Mouse (Mus musculus) forebrain, postnatal 0 days (tissue): ENCODE data around the gene Olfr90. TPM values are rescaled to one million over a fixed set of nuclear protein-coding genes. Genes with fewer than 3 reads are reported as not detected.
A peak's percentile ranks its signal among the peaks of the same experiment; 100 is the strongest.

Source experiments
- ATAC-seq: fragments of 200-750 bp; cut with Nextera tagmentation; 2 replicates; pipeline ENCODE4 v1.8.0; 2017; ENCODE audit warnings: mild to moderate bottlenecking, moderate library complexity
- DNase-seq: peaks from one replicate; pipeline ENCODE4 v3.0.0-alpha.2; 2015
- H3K27ac ChIP-seq: fragments of 300-500 bp; sonication (generic); 2 replicates; pipeline ENCODE4 v1.5.1; 2014; ENCODE audit warnings: low read depth, mild to moderate bottlenecking, antibody characterized with exemption, low read length, moderate library complexity, mixed read lengths
- H3K27me3 ChIP-seq: fragments of 300-500 bp; sonication (generic); 2 replicates; pipeline ENCODE4 v1.6.1; 2014; ENCODE audit warnings: mild to moderate bottlenecking, low read length, mixed read lengths; ENCODE audit not compliant: insufficient read depth
- H3K36me3 ChIP-seq: fragments of 300-500 bp; sonication (generic); 2 replicates; pipeline ENCODE4 v1.6.1; 2014; ENCODE audit warnings: mild to moderate bottlenecking, moderate library complexity; ENCODE audit not compliant: insufficient read depth
- H3K4me1 ChIP-seq: fragments of 300-500 bp; sonication (generic); 2 replicates; pipeline ENCODE4 v1.6.1; 2014; ENCODE audit warnings: antibody characterized with exemption; ENCODE audit not compliant: insufficient read depth
- H3K4me2 ChIP-seq: fragments of 300-500 bp; sonication (generic); 2 replicates; pipeline ENCODE4 v1.6.1; 2014; ENCODE audit warnings: low read depth, mild to moderate bottlenecking, moderate library complexity
- H3K4me3 ChIP-seq: fragments of 300-500 bp; sonication (generic); 2 replicates; pipeline ENCODE4 v1.5.1; 2014; ENCODE audit warnings: low read depth, low read length, mixed read lengths
- H3K9ac ChIP-seq: fragments of 300-500 bp; sonication (generic); 2 replicates; pipeline ENCODE4 v1.6.1; 2014; ENCODE audit warnings: mild to moderate bottlenecking
- H3K9me3 ChIP-seq: fragments of 300-500 bp; sonication (generic); 2 replicates; pipeline ENCODE4 v1.6.1; 2016; ENCODE audit warnings: low read length
- CTCF ChIP-seq: sonication (generic); IDR thresholded peaks from 2 replicates; pipeline ENCODE4 v1.5.1; 2016; ENCODE audit warnings: antibody characterized with exemption, control low read depth, low read depth
- WGBS: fragments of 180-500 bp; shearing (Covaris S2); extraction: QIAGEN DNeasy Blood & Tissue Kit; methylation state at CpG from one replicate; pipeline ENCODE4 v1.1.7; 2014; 5-methylcytosine and 5-hydroxymethylcytosine counted together
- polyA plus RNA-seq: library from polyadenylated mRNA; unstranded; fragments of >200 nt; fragmentation: Nextera tagmentation; extraction: Ambion mirVana; gene quantifications from 2 replicates; pipeline ENCODE4 v1.2.1, GENCODE M21; 2015
- total RNA-seq: library from RNA; depleted of rRNA; stranded (reverse); fragments of >200 nt; gene quantifications from 2 replicates; pipeline ENCODE4 v1.2.3, GENCODE M21; 2014; rRNA removed

The Olfr90 gene
- total and polyA plus RNA-seq, 2 experiments from 2014 or later, result not detected

DNA sequence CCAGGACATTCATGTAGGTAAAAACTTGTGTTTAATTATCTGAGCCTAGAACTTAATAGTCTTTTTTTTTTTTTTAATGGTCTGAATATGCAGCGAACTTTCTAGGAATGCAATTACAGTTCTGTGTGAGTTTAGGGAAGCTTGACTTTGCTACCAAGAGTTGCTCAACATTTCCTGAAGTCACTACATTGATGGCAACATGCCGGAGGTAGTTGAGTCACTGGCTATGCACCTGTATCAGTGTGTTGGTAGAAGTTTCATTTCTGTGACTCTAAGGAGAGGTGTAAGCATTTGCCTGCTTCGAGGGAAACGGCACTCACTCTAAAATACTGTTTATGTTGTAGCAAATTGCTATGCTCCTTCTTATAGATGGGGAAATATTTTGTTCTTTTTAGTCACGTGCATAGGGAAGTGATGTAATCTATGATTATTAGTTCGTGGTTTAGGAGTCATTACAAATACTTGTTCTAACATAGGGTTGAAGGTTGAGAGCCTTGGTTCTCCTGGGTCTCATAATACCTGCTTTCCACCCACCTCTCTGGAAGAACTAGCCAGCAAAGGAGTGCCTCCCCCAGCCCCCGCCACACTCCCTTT is 43.6 kb downstream of the Olfr90 start:
- DNase-seq, result no peak
- no peak for ATAC-seq
- no peaks in the 10 kb centered on the region for H3K9me3 ChIP-seq
- H3K27ac ChIP-seq, result peak overlapping the region; percentile 94
- no peak for TF ChIP-seq CTCF
- no peaks in the 10 kb centered on the region for H3K36me3 ChIP-seq
- peak overlapping the region; percentile 84 for H3K4me2 ChIP-seq
- H3K4me1 ChIP-seq, result 0 out of 2 replicates have a peak, but pooled peaks cover 4% of the 10 kb centered on the region
- H3K27me3 ChIP-seq, result no peaks in the 10 kb centered on the region
- 62% methylated on average over 7 of the region's 7 CpGs for WGBS
- H3K4me3 ChIP-seq, result peak overlapping the region; percentile 95
- peak overlapping the region; percentile 98 for H3K9ac ChIP-seq

DNA sequence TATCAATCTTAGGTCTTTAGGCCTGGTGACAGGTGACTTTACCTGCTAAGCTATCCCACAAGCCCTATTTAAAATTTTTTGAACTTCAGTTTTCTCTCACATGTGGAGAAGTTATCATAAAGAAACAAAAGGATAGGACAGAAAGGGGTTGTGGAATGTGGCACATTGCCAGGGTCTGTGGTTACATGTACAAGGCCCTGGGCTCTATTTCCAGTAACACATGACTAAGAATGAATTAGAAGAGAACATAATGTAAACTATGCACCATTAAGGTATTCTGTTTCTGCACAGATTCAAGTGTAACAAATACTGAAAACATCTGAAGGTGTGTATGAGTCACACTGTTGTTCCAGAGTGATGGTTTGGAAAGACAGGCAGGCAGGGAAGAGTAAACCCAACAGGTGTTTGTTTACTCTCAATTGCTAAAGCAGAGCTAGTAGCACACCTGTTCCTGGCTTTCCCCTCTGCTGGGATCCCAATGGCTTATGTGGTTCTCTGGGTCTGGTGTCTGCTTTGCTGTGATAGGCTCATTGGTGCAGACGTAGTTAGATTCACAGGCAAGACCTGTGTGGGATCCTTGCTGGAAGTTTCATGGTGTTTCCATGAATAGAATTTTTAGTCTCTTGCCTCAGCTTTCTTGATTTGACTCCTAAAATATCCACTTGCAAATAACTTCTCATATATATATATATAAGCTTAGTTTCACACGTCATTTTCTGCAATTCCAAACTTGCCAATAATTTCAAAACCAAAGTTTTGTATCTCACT is 49.0 kb downstream of the Olfr90 start:
- whole genome bisulfite sequencing, result 72% methylated on average over 2 of the region's 2 CpGs
- no peak for DNase-seq
- no peak for TF ChIP-seq CTCF
- H3K27me3 ChIP-seq, result no peaks in the 10 kb centered on the region
- H3K27ac ChIP-seq, result no peak overlapping the region
- no peak overlapping the region for H3K4me3 ChIP-seq
- no peaks in the 10 kb centered on the region for H3K4me1 ChIP-seq
- H3K9me3 ChIP-seq, result no peaks in the 10 kb centered on the region
- H3K9ac ChIP-seq, result no peak overlapping the region
- ATAC-seq, result no peak
- no peaks in the 10 kb centered on the region for H3K36me3 ChIP-seq
- H3K4me2 ChIP-seq, result no peak overlapping the region

Other genes with a start within 250 kb of the Olfr90 start
- gene Trim15, start 221.3 kb downstream of the Olfr90 start, total RNA-seq, result 0.15 and 0.19 TPM in 2 replicates
- gene Trim15, start 221.3 kb downstream of the Olfr90 start, polyA plus RNA-seq, result 0.23 and 0.31 TPM in 2 replicates
- 0.15 TPM in 1 of 2 replicates, not detected in the other for gene Trim10, start 218.9 kb downstream of the Olfr90 start, total RNA-seq
- 0.14 and 0.22 TPM in 2 replicates for gene Trim10, start 218.9 kb downstream of the Olfr90 start, polyA plus RNA-seq
- 0.19 TPM in 1 of 2 replicates, not detected in the other for gene Trim40, start 198.4 kb downstream of the Olfr90 start, total RNA-seq
- gene Trim40, start 198.4 kb downstream of the Olfr90 start, polyA plus RNA-seq, result 0.12 TPM in 1 of 2 replicates, not detected in the other
- gene Trim31, start 190.4 kb downstream of the Olfr90 start, total RNA-seq, result not detected in 2 replicates
- 0.06 TPM in 1 of 2 replicates, not detected in the other for gene Trim31, start 190.4 kb downstream of the Olfr90 start, polyA plus RNA-seq
- 1.8 and 2.5 TPM in 2 replicates for gene Rnf39, start 145.6 kb downstream of the Olfr90 start, total RNA-seq
- 1.1 and 2.4 TPM in 2 replicates for gene Rnf39, start 145.6 kb downstream of the Olfr90 start, polyA plus RNA-seq
- 72.3 and 82.2 TPM in 2 replicates for gene Ppp1r11, start 136.8 kb downstream of the Olfr90 start, total RNA-seq
- gene Ppp1r11, start 136.8 kb downstream of the Olfr90 start, polyA plus RNA-seq, result 157 and 183 TPM in 2 replicates
- 28.6 and 35.0 TPM in 2 replicates for gene Znrd1, start 129.9 kb downstream of the Olfr90 start, total RNA-seq
- gene Znrd1, start 129.9 kb downstream of the Olfr90 start, polyA plus RNA-seq, result 48.8 and 56.5 TPM in 2 replicates
- 2.0 and 3.4 TPM in 2 replicates for gene Znrd1as, start 129.9 kb downstream of the Olfr90 start, total RNA-seq
- 2.6 and 3.7 TPM in 2 replicates for gene Znrd1as, start 129.9 kb downstream of the Olfr90 start, polyA plus RNA-seq
- 0.38 TPM in 1 of 2 replicates, not detected in the other for gene 2410137M14Rik, start 107.3 kb downstream of the Olfr90 start, total RNA-seq
- gene 2410137M14Rik, start 107.3 kb downstream of the Olfr90 start, polyA plus RNA-seq, result 0.36 TPM in 1 of 2 replicates, not detected in the other
- gene H2-M5, start 99.0 kb downstream of the Olfr90 start, total RNA-seq, result 3.5 and 4.2 TPM in 2 replicates
- 0.52 and 1.5 TPM in 2 replicates for gene H2-M5, start 99.0 kb downstream of the Olfr90 start, polyA plus RNA-seq
- 208 and 220 TPM in 2 replicates for gene Zfp57, start 87.3 kb downstream of the Olfr90 start, total RNA-seq
- 113 and 148 TPM in 2 replicates for gene Zfp57, start 87.3 kb downstream of the Olfr90 start, polyA plus RNA-seq
- not detected in 2 replicates for gene Mog, start 65.1 kb downstream of the Olfr90 start, total RNA-seq
- gene Mog, start 65.1 kb downstream of the Olfr90 start, polyA plus RNA-seq, result 0.53 and 1.1 TPM in 2 replicates
- 353 and 416 TPM in 2 replicates for gene Gabbr1, start 42.5 kb downstream of the Olfr90 start, total RNA-seq
- gene Gabbr1, start 42.5 kb downstream of the Olfr90 start, polyA plus RNA-seq, result 58.1 and 80.1 TPM in 2 replicates
- gene Olfr91, start 9.8 kb upstream of the Olfr90 start, total RNA-seq, result not detected in 2 replicates
- gene Olfr91, start 9.8 kb upstream of the Olfr90 start, polyA plus RNA-seq, result not detected in 2 replicates
- gene Olfr92, start 31.6 kb upstream of the Olfr90 start, total RNA-seq, result not detected in 2 replicates
- not detected in 2 replicates for gene Olfr92, start 31.6 kb upstream of the Olfr90 start, polyA plus RNA-seq
- gene Olfr93, start 73.0 kb upstream of the Olfr90 start, total RNA-seq, result not detected in 2 replicates
- gene Olfr93, start 73.0 kb upstream of the Olfr90 start, polyA plus RNA-seq, result not detected in 2 replicates
- not detected in 2 replicates for gene Ubd, start 105.4 kb upstream of the Olfr90 start, total RNA-seq
- gene Ubd, start 105.4 kb upstream of the Olfr90 start, polyA plus RNA-seq, result not detected in 2 replicates
- gene Olfr94, start 112.5 kb upstream of the Olfr90 start, total RNA-seq, result not detected in 2 replicates
- gene Olfr94, start 112.5 kb upstream of the Olfr90 start, polyA plus RNA-seq, result not detected in 2 replicates
- gene Olfr95, start 124.6 kb upstream of the Olfr90 start, total RNA-seq, result 0.05 TPM in 1 of 2 replicates, not detected in the other
- not detected in 2 replicates for gene Olfr95, start 124.6 kb upstream of the Olfr90 start, polyA plus RNA-seq
- not detected in 2 replicates for gene Olfr96, start 131.6 kb upstream of the Olfr90 start, total RNA-seq
- not detected in 2 replicates for gene Olfr96, start 131.6 kb upstream of the Olfr90 start, polyA plus RNA-seq
- not detected in 2 replicates for gene Olfr97, start 148.8 kb upstream of the Olfr90 start, total RNA-seq
- not detected in 2 replicates for gene Olfr97, start 148.8 kb upstream of the Olfr90 start, polyA plus RNA-seq
- not detected in 2 replicates for gene Olfr98, start 175.2 kb upstream of the Olfr90 start, total RNA-seq
- not detected in 2 replicates for gene Olfr98, start 175.2 kb upstream of the Olfr90 start, polyA plus RNA-seq
- 1.0 and 1.9 TPM in 2 replicates for gene H2-M3, start 181.7 kb upstream of the Olfr90 start, total RNA-seq
- 1.5 and 1.7 TPM in 2 replicates for gene H2-M3, start 181.7 kb upstream of the Olfr90 start, polyA plus RNA-seq
- gene Olfr99, start 195.0 kb upstream of the Olfr90 start, total RNA-seq, result not detected in 2 replicates
- gene Olfr99, start 195.0 kb upstream of the Olfr90 start, polyA plus RNA-seq, result not detected in 2 replicates
- not detected in 2 replicates for gene Olfr101, start 215.8 kb upstream of the Olfr90 start, total RNA-seq
- not detected in 2 replicates for gene Olfr101, start 215.8 kb upstream of the Olfr90 start, polyA plus RNA-seq
- not detected in 2 replicates for gene Olfr102, start 228.6 kb upstream of the Olfr90 start, total RNA-seq
- not detected in 2 replicates for gene Olfr102, start 228.6 kb upstream of the Olfr90 start, polyA plus RNA-seq